Mouse (Mus musculus) MEL (cell line): ENCODE data around the gene Sgk1.

ENCODE experiments used
- CHD2 ChIP-seq: IDR thresholded peaks from 2 replicates; pipeline ENCODE4 v1.6.1; 2011; ENCODE audit warnings: low read length, improper control_type of control experiment
- CTCF ChIP-seq, 3 experiments: IDR thresholded peaks in 2 of 3; conservative IDR thresholded peaks in 1 of 3; 2 replicates each; pipeline ENCODE4 v1.5.1; 2011 to 2012; ENCODE audit warnings: low read length in 3 of 3, low read depth in 2 of 3, mild to moderate bottlenecking in 2 of 3, improper control_type of control experiment in 1 of 3, inconsistent platforms in 1 of 3, mixed read lengths in 1 of 3, moderate library complexity in 1 of 3; ENCODE audit not compliant: control insufficient read depth in 1 of 3, insufficient read depth in 1 of 3, poor library complexity in 1 of 3, severe bottlenecking in 1 of 3
- E2F4 ChIP-seq: IDR thresholded peaks from 2 replicates; pipeline ENCODE4 v1.6.1; 2011; ENCODE audit warnings: low read depth, low read length, improper control_type of control experiment, borderline replicate concordance
- MEF2A ChIP-seq: IDR thresholded peaks from 2 replicates; pipeline ENCODE4 v1.6.1; 2014; ENCODE audit warnings: low read depth, mild to moderate bottlenecking, inconsistent platforms, low read length, improper control_type of control experiment; ENCODE audit not compliant: poor library complexity, insufficient replicate concordance, severe bottlenecking; ENCODE audit errors: extremely low read depth
- POLR2A ChIP-seq, 2 experiments: IDR thresholded peaks; 2 replicates each; pipeline ENCODE4 v1.6.1; 2011 to 2012; ENCODE audit warnings: low read length in 2 of 2, mild to moderate bottlenecking in 2 of 2, control low read depth in 1 of 2, improper control_type of control experiment in 1 of 2, low read depth in 1 of 2, moderate library complexity in 1 of 2; ENCODE audit not compliant: control insufficient read depth in 1 of 2, insufficient read depth in 1 of 2, poor library complexity in 1 of 2
- SIN3A ChIP-seq: IDR thresholded peaks from 2 replicates; pipeline ENCODE4 v1.6.1; 2012; ENCODE audit warnings: low read length, improper control_type of control experiment, inconsistent platforms
- TCF12 ChIP-seq: IDR thresholded peaks from 2 replicates; pipeline ENCODE4 v1.6.1; 2014; ENCODE audit warnings: low read depth, mild to moderate bottlenecking, inconsistent platforms, low read length, improper control_type of control experiment, moderate library complexity
- USF1 ChIP-seq: IDR thresholded peaks from 2 replicates; pipeline ENCODE4 v1.6.1; 2014; ENCODE audit warnings: low read depth, mild to moderate bottlenecking, inconsistent platforms, low read length, improper control_type of control experiment, moderate library complexity
- ZKSCAN1 ChIP-seq: IDR thresholded peaks from 2 replicates; pipeline ENCODE4 v1.6.1; 2012; ENCODE audit warnings: low read depth, mild to moderate bottlenecking, inconsistent platforms, low read length, improper control_type of control experiment, moderate library complexity

DNA sequence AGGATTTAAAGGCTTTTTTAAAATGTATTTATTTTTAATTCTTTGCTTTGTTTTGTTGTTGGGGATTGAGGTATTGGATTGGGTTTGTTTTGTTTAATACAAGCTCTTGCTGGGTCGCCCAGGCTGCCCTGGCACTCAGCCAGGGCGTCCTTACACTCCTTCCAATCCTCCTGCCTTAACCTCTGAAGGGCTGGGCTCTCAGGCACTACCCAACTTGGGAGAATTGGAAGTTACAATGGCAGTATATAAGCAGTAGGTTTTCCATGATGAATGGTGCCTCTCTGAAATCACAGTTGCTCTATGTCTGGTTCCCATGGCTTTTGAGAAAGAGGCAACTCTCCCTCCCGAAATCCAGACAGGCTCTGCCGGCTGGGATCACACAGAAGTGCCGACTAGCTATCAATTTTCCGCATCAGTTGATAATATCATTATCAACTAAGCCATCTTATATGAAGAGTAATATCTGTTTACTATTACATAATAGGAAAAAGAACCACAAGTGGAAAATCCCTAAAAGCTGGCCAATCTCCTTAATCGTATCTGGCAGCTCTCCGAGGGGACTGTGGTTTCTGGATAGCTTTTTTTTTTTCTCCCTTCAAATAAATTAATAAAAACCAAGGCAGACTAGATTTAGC is 40.8 kb downstream of the Sgk1 start:
- TF ChIP-seq E2F4 (no peak), TCF12 (no peak), CHD2 (no peak), USF1 (no peak), POLR2A (IDR thresholded peaks at IDR 0.05; ENCODE audit: control insufficient read depth in 1 of 2, insufficient read depth in 1 of 2, low read depth in 1 of 2, low read length in 2 of 2, poor library complexity in 1 of 2) (no peak), MEF2A (no peak), ZKSCAN1 (no peak), CTCF (IDR thresholded peaks at IDR 0.05 in 2 of 3, conservative IDR thresholded peaks at IDR 0.05 in 1 of 3; ENCODE audit: control insufficient read depth in 1 of 3, insufficient read depth in 1 of 3, low read depth in 2 of 3, low read length in 3 of 3, poor library complexity in 1 of 3, severe bottlenecking in 1 of 3) (no peak), SIN3A (no peak)
